Mouse (Mus musculus) megakaryocyte progenitor cell, adult 5-6 weeks (primary cell): Measurements from ENCODE around the gene Asns. TPM values are rescaled to one million over a fixed set of nuclear protein-coding genes. Genes with fewer than 3 reads are reported as not detected.
A peak's percentile ranks its signal among the peaks of the same experiment; 100 is the strongest.

Source experiments
- ATAC-seq: replicated peaks from 2 replicates; pipeline ENCODE4 v1.8.0; 2016; ENCODE audit warnings: mild to moderate bottlenecking, moderate TSS enrichment, inconsistent platforms; ENCODE audit not compliant: poor library complexity
- total RNA-seq, 2 experiments: library from RNA; stranded (forward) in 1 of 2; stranded (reverse) in 1 of 2; fragments of 157-497, 149-512 nt in 1 of 2; fragments of 200-1000 nt in 1 of 2; gene quantifications; 2 replicates each; pipeline versions ENCODE4 v1.2.3 to v1.2.4; 2015 to 2017

Gene Asns
- total RNA-seq, 2 experiments from 2014 or later, result 33.3 to 95.9 TPM

DNA sequence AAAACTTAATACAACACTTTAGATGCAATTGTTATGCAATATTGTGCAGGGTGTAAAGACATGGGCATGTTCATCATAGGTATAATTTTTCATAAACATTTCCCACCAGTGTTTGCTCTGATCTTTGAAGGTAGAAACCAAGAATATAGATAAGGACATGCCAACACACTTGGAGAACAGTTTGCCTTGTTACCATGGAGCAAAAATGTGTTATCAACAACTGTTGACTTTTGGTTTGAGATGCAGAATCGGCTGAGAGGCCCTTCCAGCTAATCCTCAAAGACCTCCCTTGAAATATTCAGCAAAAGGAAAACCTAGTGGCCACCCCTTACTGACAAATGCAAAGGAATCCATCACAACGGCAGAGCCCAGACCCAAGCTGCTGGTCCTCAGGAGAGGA, 7.0 kb downstream of the Asns start:
- peak; percentile 43 for ATAC-seq

DNA sequence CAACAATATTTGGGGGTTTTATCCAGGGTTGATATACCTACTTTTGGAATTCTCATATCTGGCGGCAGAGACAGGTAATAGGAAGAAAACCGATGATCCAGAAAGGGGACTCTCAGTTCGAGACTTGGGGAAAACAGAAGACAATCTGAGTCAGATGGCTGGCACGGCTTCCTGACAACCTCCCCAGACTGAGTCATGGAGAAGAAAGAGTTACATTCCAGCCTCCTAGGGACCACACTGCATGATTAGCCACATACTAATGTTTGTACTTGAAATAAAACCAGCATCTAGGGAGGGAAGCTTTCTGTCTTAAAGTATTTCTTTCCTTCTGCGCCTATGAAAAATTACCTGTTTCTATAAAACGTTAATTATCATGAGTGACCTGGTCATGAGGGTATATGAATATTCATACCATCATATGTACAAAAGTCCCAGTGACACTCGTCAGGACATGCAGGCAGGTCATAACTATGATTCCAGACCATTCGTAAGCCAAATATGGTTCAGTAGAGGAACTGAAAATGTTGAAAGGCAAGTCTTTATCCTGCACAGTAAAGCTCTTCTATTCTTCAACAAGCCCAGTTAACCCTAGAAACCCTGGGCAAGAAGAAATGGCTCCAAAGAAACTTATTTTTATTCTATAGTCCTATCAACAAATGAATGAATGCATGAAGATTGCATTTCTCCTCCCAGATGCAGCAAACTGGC, 16.7 kb downstream of the Asns start:
- no peak for ATAC-seq

DNA sequence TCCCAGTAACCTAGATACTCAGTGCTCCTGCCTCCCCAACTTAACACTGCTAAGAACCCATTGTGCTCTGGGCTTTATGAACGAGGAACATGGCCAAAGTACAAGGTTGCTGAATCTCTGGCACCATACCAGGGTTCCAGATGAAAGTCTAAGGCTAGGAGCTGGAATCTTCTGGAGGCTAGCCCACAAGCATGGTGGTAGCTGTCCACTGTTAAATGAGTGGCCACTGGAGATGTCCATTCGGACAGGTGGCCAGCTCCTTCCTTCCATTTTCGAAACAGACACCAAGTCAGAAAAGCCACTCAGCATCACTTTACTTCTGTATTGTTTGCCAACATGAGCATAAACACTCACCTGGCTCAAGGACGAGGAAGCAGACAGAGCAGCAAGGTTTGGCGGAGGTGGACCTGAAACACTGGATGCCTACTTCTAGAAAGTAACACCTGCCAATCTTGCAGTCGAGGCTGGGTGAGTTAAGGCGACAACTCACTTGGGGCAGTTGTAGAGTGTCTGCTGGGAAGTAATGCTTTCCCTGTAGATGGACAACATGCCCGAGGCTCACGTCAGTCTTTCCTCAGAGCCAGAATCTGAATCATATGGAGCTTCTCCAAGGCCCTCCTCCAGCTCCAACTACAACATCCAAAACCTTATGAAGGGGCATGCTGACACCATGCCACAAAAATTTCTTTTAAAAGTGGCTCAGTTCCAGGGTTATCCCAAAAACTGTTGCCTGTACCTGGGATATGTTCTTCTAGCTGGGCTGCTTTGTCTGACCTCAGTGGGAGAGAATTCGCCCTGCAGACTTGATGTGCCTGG, 20.4 kb downstream of the Asns start:
- no peak for ATAC-seq

DNA sequence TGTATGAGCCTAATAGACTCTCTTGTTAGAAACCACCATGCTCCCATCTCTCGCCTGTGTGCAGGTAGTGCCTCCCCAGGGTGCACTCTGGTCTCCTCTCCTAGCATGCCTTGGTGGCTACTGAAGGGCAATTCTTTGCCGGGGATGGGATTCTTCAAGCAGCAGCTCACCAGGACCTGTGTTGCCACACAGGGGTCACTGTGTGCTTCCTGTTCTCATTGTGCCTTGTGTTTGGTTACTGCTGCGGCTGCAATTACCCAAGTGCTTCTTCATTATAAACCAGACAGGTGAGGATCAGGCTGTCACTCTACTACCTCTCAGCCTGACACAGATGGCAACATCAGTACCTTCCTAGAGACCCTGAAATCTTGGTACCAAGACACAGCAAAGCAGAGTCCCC, 21.6 kb downstream of the Asns start:
- ATAC-seq, result peak; percentile 55

DNA sequence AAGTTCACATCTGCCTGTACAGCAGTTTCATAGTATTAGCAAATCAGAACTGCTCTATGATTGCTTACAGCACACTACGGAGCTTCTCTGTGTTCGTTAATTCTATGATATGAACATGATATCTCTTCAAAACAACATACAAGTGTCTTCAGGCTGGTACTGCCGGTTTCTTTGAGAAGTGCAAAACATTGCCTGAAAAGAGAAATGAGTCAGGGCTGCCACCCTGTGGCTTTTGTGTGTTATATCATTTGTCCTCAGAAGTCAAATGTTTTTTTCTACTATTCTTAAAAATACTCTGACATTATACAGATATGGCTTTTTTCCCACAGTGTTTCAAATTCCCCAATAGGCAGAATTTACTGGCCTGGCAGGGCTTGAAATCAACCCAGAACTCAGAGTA, 22.5 kb downstream of the Asns start:
- ATAC-seq, result peak; percentile 63

DNA sequence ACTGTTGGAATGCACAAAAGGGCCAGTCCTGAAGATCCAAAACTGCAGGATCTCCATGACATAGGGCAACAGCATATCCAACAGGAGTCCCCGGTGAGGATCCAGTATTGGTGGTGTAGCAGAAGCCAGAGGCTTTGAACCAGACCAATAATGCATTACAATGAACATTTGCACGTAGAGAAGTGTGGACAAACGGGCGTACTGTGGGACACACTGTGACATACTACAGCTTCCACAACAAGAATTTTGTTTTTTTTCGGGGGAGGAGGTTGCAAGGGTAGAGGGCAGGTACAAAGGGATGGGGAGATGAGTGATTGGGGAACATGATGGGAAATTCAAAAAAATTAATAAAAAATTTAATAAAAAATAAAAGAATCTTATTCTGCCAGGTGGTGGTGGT, 23.3 kb downstream of the Asns start:
- ATAC-seq, result no peak

DNA sequence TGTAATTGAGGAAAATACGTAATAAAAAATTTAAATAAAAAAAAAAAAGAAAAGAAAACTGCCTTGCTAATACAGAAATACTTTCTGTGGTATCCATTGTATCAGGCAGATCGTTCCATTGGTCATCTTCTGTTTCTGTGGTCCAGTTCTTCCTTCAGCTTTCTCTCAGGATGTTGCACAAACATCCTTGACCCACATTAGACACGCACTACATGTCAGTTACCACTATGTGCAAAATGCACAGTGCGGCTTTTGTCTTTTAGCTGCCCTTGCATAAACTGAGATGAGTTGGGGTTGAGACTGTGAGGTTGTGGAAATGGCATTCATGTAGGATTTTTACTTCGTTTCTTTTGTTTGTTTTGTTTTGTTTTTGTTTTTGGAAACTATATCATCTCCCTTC, 24.7 kb downstream of the Asns start:
- ATAC-seq, result peak; percentile 65

DNA sequence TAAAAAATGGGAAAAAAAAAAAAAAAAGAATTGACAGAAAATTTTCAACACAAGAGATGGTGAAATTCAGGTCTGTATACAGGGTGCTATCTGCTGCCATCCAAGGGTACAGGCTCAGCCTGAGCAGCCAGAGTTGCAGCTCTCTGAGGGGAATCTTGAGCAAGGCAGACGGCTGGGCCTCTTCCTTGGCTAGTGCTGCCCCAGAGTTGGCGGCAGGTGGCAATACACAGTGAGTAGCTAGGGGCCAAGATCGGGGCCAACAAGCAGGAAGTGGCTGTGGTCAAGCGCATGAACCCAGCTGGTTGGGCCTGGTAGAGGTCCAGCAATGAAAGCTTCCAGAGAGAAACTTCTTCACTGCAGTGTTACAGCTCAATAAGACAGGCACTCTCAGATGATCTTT, 27.2 kb downstream of the Asns start:
- peak; percentile 67 for ATAC-seq

DNA sequence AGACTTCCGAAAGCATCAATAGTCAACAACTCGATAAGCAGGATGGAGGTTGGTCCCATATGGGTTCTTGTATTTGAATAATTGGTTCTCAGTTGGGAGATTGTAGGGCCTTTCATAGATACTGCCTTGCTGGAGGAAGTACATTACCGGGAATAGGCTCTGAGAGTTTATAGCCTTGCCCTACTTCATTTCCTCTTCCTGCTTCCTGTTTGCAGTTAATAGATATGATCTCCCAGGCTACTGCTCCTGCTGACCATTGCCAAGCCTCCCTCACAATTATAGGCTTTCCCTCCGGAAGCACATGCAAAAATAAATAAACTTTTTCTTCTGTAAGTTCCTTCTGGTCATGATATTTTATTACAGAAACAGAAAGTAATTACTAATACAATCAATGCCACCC, 31.6 kb downstream of the Asns start:
- no peak for ATAC-seq

DNA sequence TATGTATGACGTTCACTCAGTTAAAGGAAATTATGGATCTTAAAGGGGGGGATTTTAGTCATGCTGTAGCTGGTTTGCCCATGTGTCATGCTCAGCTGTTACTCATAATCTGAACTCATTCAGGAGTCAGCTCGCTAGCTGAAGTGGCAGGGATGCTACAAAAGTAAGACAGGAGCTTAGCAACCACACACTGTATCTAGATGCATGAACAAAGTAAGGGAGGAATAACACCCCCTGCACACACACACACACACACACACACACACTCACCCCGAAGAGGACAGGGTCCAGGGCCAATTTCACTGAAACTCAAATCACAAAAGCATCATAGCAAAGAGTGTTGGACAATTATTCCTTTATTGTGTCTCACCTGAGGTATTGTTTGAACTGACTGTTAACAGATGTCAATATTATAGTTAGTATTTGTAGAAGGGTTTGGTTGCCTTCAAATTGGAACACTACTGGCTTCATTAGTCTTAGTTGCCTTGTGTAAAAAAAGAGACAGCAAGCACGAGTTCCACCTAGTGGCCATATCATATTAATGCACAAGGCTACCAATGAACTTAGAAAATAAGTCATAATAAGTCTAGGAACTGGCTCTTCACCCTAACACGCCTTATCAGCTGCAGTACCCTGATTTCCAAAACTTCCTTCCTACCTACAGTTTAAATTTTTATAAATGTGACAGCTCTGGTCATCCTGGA, 32.5 kb downstream of the Asns start:
- ATAC-seq, result peak; percentile 99

DNA sequence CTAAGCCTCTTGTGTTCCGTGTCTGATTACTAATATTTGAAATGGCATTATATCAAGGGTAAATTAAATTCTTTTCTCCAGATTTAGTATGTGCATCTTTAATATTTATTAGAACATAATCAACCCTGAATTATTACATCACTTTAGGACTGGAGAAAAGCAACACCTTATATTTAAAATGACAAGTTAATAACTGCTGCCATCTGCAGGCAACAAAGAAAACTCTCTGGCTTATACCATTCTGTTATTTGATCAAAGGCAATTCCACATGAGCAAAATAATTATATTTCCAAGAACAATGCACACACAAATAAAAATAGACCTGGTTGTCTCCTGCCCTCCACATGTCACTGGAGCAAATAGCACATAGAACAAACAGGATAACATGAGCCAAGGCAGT, 36.5 kb downstream of the Asns start:
- no peak for ATAC-seq

DNA sequence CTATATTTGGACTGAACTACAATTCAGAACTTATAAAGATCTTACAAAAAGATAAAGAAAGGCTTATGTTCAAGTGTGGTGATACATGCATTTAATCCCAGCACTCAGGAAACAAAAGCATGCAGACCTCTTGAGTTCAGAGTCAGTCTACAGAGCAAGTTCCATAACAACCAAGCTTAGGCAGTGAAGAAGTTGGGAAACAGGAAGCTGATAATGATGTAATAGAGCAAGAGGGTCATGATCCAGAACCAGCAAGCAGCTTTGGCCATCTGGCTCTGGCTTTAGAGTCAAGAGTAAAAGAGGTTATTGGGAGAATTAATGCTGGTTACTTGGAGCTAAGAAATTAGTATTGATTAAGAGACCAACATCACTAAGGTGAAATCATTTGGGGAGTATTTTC, 44.6 kb downstream of the Asns start:
- ATAC-seq, result peak; percentile 76

Other genes starting within 250 kb of the Asns start
- not detected in 2 replicates for gene Tac1, start 138.4 kb downstream of the Asns start, total RNA-seq (2015)
- gene Tac1, start 138.4 kb downstream of the Asns start, total RNA-seq (2017), result not detected in 2 replicates
- gene C1galt1, start 151.6 kb upstream of the Asns start, total RNA-seq (2015), result 33.3 TPM in 2 replicates
- 18.9 and 22.4 TPM in 2 replicates for gene C1galt1, start 151.6 kb upstream of the Asns start, total RNA-seq (2017)